In genomic region chr8:125069733-125070132, GRCm38 (mm10) we compare ENCODE assay signal across 29 mouse cellular contexts. TPM values are rescaled to one million over a fixed set of nuclear protein-coding genes. Genes with fewer than 3 reads are reported as not detected.
DNase-seq lines count a peak whose midpoint lies in the region; ATAC-seq and TF ChIP-seq lines count a peak whose summit lies in the region.
"Had no signal": no experiment of that assay in that cellular context is flagged by ENCODE, and none has a peak within 500 bp of the region (broad histone marks: within the 10 kb centered on the region; RNA-seq: fewer than 3 reads in every experiment).

No protein-coding gene starts in this region.

- H3K4me3 ChIP-seq in embryonic facial prominence, embryonic 14.5 days (ENCODE audit: low read depth, low read length), result no peak overlapping the region
- no peak overlapping the region for H3K4me3 ChIP-seq in embryonic facial prominence, embryonic 10.5 days
- no peak overlapping the region for H3K4me3 ChIP-seq in midbrain, embryonic 13.5 days (replicated peaks)
- H3K4me3 ChIP-seq in midbrain, postnatal 0 days (ENCODE audit: low read depth, low read length), result no peak overlapping the region
- H3K4me3 ChIP-seq in C2C12 (ENCODE audit: insufficient read depth, poor library complexity, severe bottlenecking), result no peak overlapping the region
- H3K4me3 ChIP-seq: embryonic facial prominence, embryonic 15.5 days; forebrain, embryonic 12.5 days; hindbrain, embryonic 12.5 days; left cerebral cortex, adult 2 months; limb, embryonic 12.5 days; liver, embryonic 15.5 days; myocyte; neural tube, embryonic 12.5 days had no signal

- ATAC-seq in embryonic facial prominence, embryonic 14.5 days (ENCODE audit: low read depth), result no peak; the same call in 1 of the 2 replicates
- no peak for ATAC-seq in midbrain, embryonic 13.5 days
- ATAC-seq in midbrain, postnatal 0 days (ENCODE audit: low FRiP score), result no peak
- ATAC-seq in frontal cortex, adult (ENCODE audit: low TSS enrichment), result no peak
- ATAC-seq: CD4-positive, CD25-positive, alpha-beta regulatory T cell, adult 4 months; forebrain, postnatal 0 days; inflammation-experienced regulatory T-cells, adult 6 months; midbrain, embryonic 16.5 days had no signal

- H3K4me2 ChIP-seq in embryonic facial prominence, embryonic 14.5 days (ENCODE audit: low read depth, low read length), result no peak overlapping the region
- H3K4me2 ChIP-seq in midbrain, embryonic 13.5 days (replicated peaks), result no peak overlapping the region
- H3K4me2 ChIP-seq in midbrain, postnatal 0 days (ENCODE audit: low read depth, low read length, poor library complexity, severe bottlenecking), result no peak overlapping the region
- H3K4me2 ChIP-seq: embryonic facial prominence, embryonic 15.5 days; forebrain, embryonic 12.5 days; hindbrain, embryonic 12.5 days; limb, embryonic 12.5 days; liver, embryonic 15.5 days; neural tube, embryonic 12.5 days had no signal

- no peak overlapping the region for H3K9ac ChIP-seq in embryonic facial prominence, embryonic 14.5 days (ENCODE audit: low read depth, low read length)
- H3K9ac ChIP-seq in midbrain, embryonic 13.5 days (replicated peaks), result no peak overlapping the region
- no peak overlapping the region for H3K9ac ChIP-seq in midbrain, postnatal 0 days (replicated peaks; ENCODE audit: low read length, poor library complexity, severe bottlenecking)
- H3K9ac ChIP-seq: embryonic facial prominence, embryonic 15.5 days; forebrain, embryonic 12.5 days; forebrain, postnatal 0 days; hindbrain, embryonic 12.5 days; limb, embryonic 12.5 days; liver, embryonic 15.5 days; neural tube, embryonic 12.5 days had no signal

- H3K27ac ChIP-seq in embryonic facial prominence, embryonic 14.5 days (replicated peaks; ENCODE audit: low read depth, low read length), result no peak overlapping the region
- H3K27ac ChIP-seq in embryonic facial prominence, embryonic 10.5 days (replicated peaks), result no peak overlapping the region
- 0 out of 2 replicates have a peak overlapping the region, but pooled peaks have one; percentile 10 for H3K27ac ChIP-seq in midbrain, embryonic 13.5 days
- no peak overlapping the region for H3K27ac ChIP-seq in midbrain, postnatal 0 days (ENCODE audit: low read depth, low read length)
- H3K27ac ChIP-seq: embryonic facial prominence, embryonic 15.5 days; forebrain, embryonic 12.5 days; hindbrain, embryonic 12.5 days; left cerebral cortex, adult 2 months; limb, embryonic 12.5 days; liver, embryonic 15.5 days; neural tube, embryonic 12.5 days had no signal

- H3K36me3 ChIP-seq in embryonic facial prominence, embryonic 14.5 days (ENCODE audit: control insufficient read depth, insufficient read depth, low read length), result no peaks in the 10 kb centered on the region
- no peaks in the 10 kb centered on the region for H3K36me3 ChIP-seq in embryonic facial prominence, embryonic 10.5 days (replicated peaks)
- no peaks in the 10 kb centered on the region for H3K36me3 ChIP-seq in midbrain, embryonic 13.5 days
- no peaks in the 10 kb centered on the region for H3K36me3 ChIP-seq in midbrain, postnatal 0 days (ENCODE audit: insufficient read depth, low read length)
- no peaks in the 10 kb centered on the region for H3K36me3 ChIP-seq in C2C12 (ENCODE audit: control insufficient read depth, insufficient read depth)
- H3K36me3 ChIP-seq: embryonic facial prominence, embryonic 15.5 days; forebrain, embryonic 12.5 days; hindbrain, embryonic 12.5 days; limb, embryonic 12.5 days; liver, embryonic 15.5 days; neural tube, embryonic 12.5 days had no signal

- H3K79me2 ChIP-seq in C2C12 (ENCODE audit: control insufficient read depth, insufficient read depth), result no peaks in the 10 kb centered on the region

- H3K9me3 ChIP-seq in embryonic facial prominence, embryonic 14.5 days (ENCODE audit: control insufficient read depth, low read length), result no peaks in the 10 kb centered on the region
- H3K9me3 ChIP-seq in embryonic facial prominence, embryonic 10.5 days, result no peaks in the 10 kb centered on the region
- H3K9me3 ChIP-seq in midbrain, embryonic 13.5 days, result no peaks in the 10 kb centered on the region
- H3K9me3 ChIP-seq in midbrain, postnatal 0 days (ENCODE audit: low read length), result no peaks in the 10 kb centered on the region
- H3K9me3 ChIP-seq: embryonic facial prominence, embryonic 15.5 days; forebrain, embryonic 12.5 days; hindbrain, embryonic 12.5 days; limb, embryonic 12.5 days; liver, embryonic 15.5 days; neural tube, embryonic 12.5 days had no signal

- no peaks in the 10 kb centered on the region; the same call in 1 of the 2 replicates for H3K4me1 ChIP-seq in embryonic facial prominence, embryonic 14.5 days (ENCODE audit: control insufficient read depth, insufficient read depth, low read length)
- peaks cover 32% of the 10 kb centered on the region for H3K4me1 ChIP-seq in embryonic facial prominence, embryonic 10.5 days
- peaks cover 19% of the 10 kb centered on the region for H3K4me1 ChIP-seq in midbrain, embryonic 13.5 days (replicated peaks)
- no peaks in the 10 kb centered on the region; the same call in 1 of the 2 replicates for H3K4me1 ChIP-seq in midbrain, postnatal 0 days (ENCODE audit: insufficient read depth, low read length)
- H3K4me1 ChIP-seq: neural tube, embryonic 12.5 days had no signal

- H3K27me3 ChIP-seq in embryonic facial prominence, embryonic 14.5 days (replicated peaks; ENCODE audit: control insufficient read depth, insufficient read depth, low read length), result no peaks in the 10 kb centered on the region
- H3K27me3 ChIP-seq in embryonic facial prominence, embryonic 10.5 days (replicated peaks; ENCODE audit: low read depth, poor library complexity, severe bottlenecking), result no peaks in the 10 kb centered on the region
- no peaks in the 10 kb centered on the region for H3K27me3 ChIP-seq in midbrain, embryonic 13.5 days
- H3K27me3 ChIP-seq in midbrain, postnatal 0 days (ENCODE audit: insufficient read depth, low read length), result no peaks in the 10 kb centered on the region
- peaks cover 12% of the 10 kb centered on the region for H3K27me3 ChIP-seq in C2C12 (ENCODE audit: control insufficient read depth, insufficient read depth, insufficient read length)
- H3K27me3 ChIP-seq: embryonic facial prominence, embryonic 15.5 days; liver, embryonic 15.5 days; neural tube, embryonic 12.5 days had no signal

- no peak for TF ChIP-seq CTCF in midbrain, postnatal 0 days (IDR thresholded peaks at IDR 0.05)
- no peak for TF ChIP-seq CTCF in C2C12 (IDR thresholded peaks at IDR 0.05; ENCODE audit: control insufficient read depth, insufficient read depth, insufficient read length)

- no peaks in the 10 kb centered on the region for H3K79me3 ChIP-seq in C2C12 (ENCODE audit: low read depth)

- DNase-seq in embryonic facial prominence, embryonic 14.5 days (ENCODE audit: low spot score), result peak; percentile 32
- no peak for DNase-seq in embryonic facial prominence, embryonic 10.5 days (ENCODE audit: low spot score)
- no peak for DNase-seq in midbrain, postnatal 0 days (ENCODE audit: low spot score)
- peak; percentile 55 for DNase-seq in retina, postnatal 7 days (ENCODE audit: low read depth, low spot score)
- DNase-seq: adrenal gland, adult 8-10 months; cerebellum, adult 9-11 months; forebrain, postnatal 0 days; gastrocnemius, postnatal 10 days; heart, postnatal 14 days; kidney, adult 11 months; kidney, postnatal 14 days; lung, postnatal 36 days; right cerebral cortex, adult 18-20 months; spleen, adult 18-20 months; thymus, postnatal 14 days had no signal

- H3ac ChIP-seq in C2C12 (ENCODE audit: control insufficient read depth, insufficient read length, low read depth), result no peak overlapping the region

- WGBS in embryonic facial prominence, embryonic 14.5 days, result 41% methylated on average over 6 of the region's 6 CpGs
- WGBS in embryonic facial prominence, embryonic 10.5 days, result 56% methylated on average over 6 of the region's 6 CpGs
- WGBS in midbrain, embryonic 13.5 days, result 50% methylated on average over 6 of the region's 6 CpGs
- WGBS in midbrain, postnatal 0 days, result 30% methylated on average over 6 of the region's 6 CpGs

TF ChIP-seq in C2C12, 6 proteins besides CTCF, POLR2A, EP300 and RAD21:
- TF ChIP-seq USF1 (IDR thresholded peaks at IDR 0.05; ENCODE audit: low read depth), result peak; percentile 15
- TF ChIP-seq FOSL1 (IDR thresholded peaks at IDR 0.05; ENCODE audit: insufficient read depth, low read length, poor library complexity, severe bottlenecking), result no peak
- no peak for TF ChIP-seq MYOD1 (IDR thresholded peaks at IDR 0.05; ENCODE audit: control insufficient read depth, insufficient read length, low read depth)
- TF ChIP-seq CEBPB (IDR thresholded peaks at IDR 0.05; ENCODE audit: low read depth), result no peak
TF ChIP-seq in C2C12: peak in this region for 1.

RNA-seq across cellular contexts. Expression of gene Disc1, which starts 15.7 kb away (rescaled TPM):
- polyA plus RNA-seq in embryonic facial prominence, embryonic 14.5 days (2014; fragmentation: Nextera tagmentation; extraction: Ambion mirVana), result 1.5 and 1.6 TPM in 2 replicates
- polyA plus RNA-seq in embryonic facial prominence, embryonic 10.5 days (2016; fragmentation: Nextera tagmentation; extraction: Ambion mirVana), result 1.7 and 2.3 TPM in 2 replicates
- polyA plus RNA-seq in midbrain, embryonic 13.5 days (2015; fragmentation: Nextera tagmentation; extraction: Ambion mirVana), result 1.00 and 1.3 TPM in 2 replicates
- 6.1 and 8.7 TPM in 2 replicates for total RNA-seq in midbrain, postnatal 0 days (2014; rRNA removed)
- 0.77 and 1.4 TPM in 2 replicates for polyA plus RNA-seq in midbrain, postnatal 0 days (2015; fragmentation: Nextera tagmentation; extraction: Ambion mirVana)
- polyA plus RNA-seq in C2C12 (2012; fragmentation: generic; extraction: Trizol), result 0.12 TPM

RNA-seq across cellular contexts. Expression of gene Tsnax, which starts 56.9 kb away (rescaled TPM):
- 130 and 138 TPM in 2 replicates for polyA plus RNA-seq in embryonic facial prominence, embryonic 14.5 days (2014; fragmentation: Nextera tagmentation; extraction: Ambion mirVana)
- polyA plus RNA-seq in embryonic facial prominence, embryonic 10.5 days (2016; fragmentation: Nextera tagmentation; extraction: Ambion mirVana), result 128 and 133 TPM in 2 replicates
- polyA plus RNA-seq in midbrain, embryonic 13.5 days (2015; fragmentation: Nextera tagmentation; extraction: Ambion mirVana), result 180 and 193 TPM in 2 replicates
- 118 and 130 TPM in 2 replicates for total RNA-seq in midbrain, postnatal 0 days (2014; rRNA removed)
- 221 and 227 TPM in 2 replicates for polyA plus RNA-seq in midbrain, postnatal 0 days (2015; fragmentation: Nextera tagmentation; extraction: Ambion mirVana)
- polyA plus RNA-seq in C2C12 (2012; fragmentation: generic; extraction: Trizol), result 50.9 TPM

Comparison
In these comparisons a context has a peak if more than half of its experiments do, and no peak if none do; other contexts are left out.
1. DNase-seq: peak in embryonic facial prominence, embryonic 14.5 days (single experiment) and retina, postnatal 7 days (single experiment); none in embryonic facial prominence, embryonic 10.5 days (single experiment) and midbrain, postnatal 0 days (single experiment).